18 mouse cellular contexts compared by ENCODE assay signal in genomic region chr7:111534826-111535405, GRCm38 (mm10).
DNase-seq lines count a peak whose midpoint lies in the region; ATAC-seq lines count a peak whose summit lies in the region.
"Had no signal": no experiment of that assay in that cellular context is flagged by ENCODE, and none has a peak within 500 bp of the region (broad histone marks: within the 10 kb centered on the region; RNA-seq: fewer than 3 reads in every experiment).

No protein-coding gene starts in this region.

- no peaks in the 10 kb centered on the region for H3K36me3 ChIP-seq in forebrain, embryonic 15.5 days
- no peaks in the 10 kb centered on the region for H3K36me3 ChIP-seq in forebrain, embryonic 12.5 days (replicated peaks)
- no peaks in the 10 kb centered on the region for H3K36me3 ChIP-seq in hindbrain, embryonic 16.5 days (ENCODE audit: control insufficient read depth, insufficient read depth, low read length)
- no peaks in the 10 kb centered on the region for H3K36me3 ChIP-seq in hindbrain, embryonic 14.5 days (replicated peaks; ENCODE audit: control insufficient read depth, insufficient read depth)
- no peaks in the 10 kb centered on the region for H3K36me3 ChIP-seq in neural tube, embryonic 14.5 days (ENCODE audit: control insufficient read depth, insufficient read depth, low read length)
- H3K36me3 ChIP-seq: embryonic facial prominence, embryonic 12.5 days; heart, embryonic 13.5 days; hindbrain, embryonic 12.5 days had no signal

- no peak overlapping the region for H3K4me2 ChIP-seq in forebrain, embryonic 15.5 days (replicated peaks)
- no peak overlapping the region for H3K4me2 ChIP-seq in forebrain, embryonic 12.5 days
- H3K4me2 ChIP-seq in hindbrain, embryonic 16.5 days (ENCODE audit: low read length), result no peak overlapping the region
- no peak overlapping the region for H3K4me2 ChIP-seq in hindbrain, embryonic 14.5 days (replicated peaks)
- no peak overlapping the region for H3K4me2 ChIP-seq in neural tube, embryonic 14.5 days (ENCODE audit: low read depth, low read length)
- H3K4me2 ChIP-seq: embryonic facial prominence, embryonic 12.5 days; heart, embryonic 13.5 days; hindbrain, embryonic 12.5 days had no signal

- DNase-seq in hindbrain, embryonic 14.5 days (ENCODE audit: low spot score), result no peak
- no peak for DNase-seq in frontal cortex, postnatal 36 days (ENCODE audit: low spot score in 2 of 2)
- DNase-seq: adrenal gland, adult 2 months; adrenal gland, postnatal 25 days; cerebellum, adult 2 months; cerebellum, postnatal 10 days; embryo, embryonic 11 days; gastrocnemius, postnatal 14 days; heart, postnatal 36 days; kidney, adult 2 months had no signal

- peaks cover 7% of the 10 kb centered on the region; the same call in 1 of the 2 replicates for H3K4me1 ChIP-seq in forebrain, embryonic 15.5 days
- peaks cover 4% of the 10 kb centered on the region; the same call in 1 of the 2 replicates for H3K4me1 ChIP-seq in forebrain, embryonic 12.5 days
- no peaks in the 10 kb centered on the region for H3K4me1 ChIP-seq in hindbrain, embryonic 16.5 days (ENCODE audit: control insufficient read depth, insufficient read depth, low read depth, low read length)
- no peaks in the 10 kb centered on the region for H3K4me1 ChIP-seq in hindbrain, embryonic 14.5 days (replicated peaks; ENCODE audit: control insufficient read depth, insufficient read depth, low read length)
- no peaks in the 10 kb centered on the region for H3K4me1 ChIP-seq in neural tube, embryonic 14.5 days (ENCODE audit: control insufficient read depth, insufficient read depth, low read length)
- H3K4me1 ChIP-seq: embryonic facial prominence, embryonic 12.5 days; hindbrain, embryonic 12.5 days had no signal

- H3K27ac ChIP-seq in forebrain, embryonic 15.5 days (replicated peaks), result peak overlapping the region; percentile 27; the same call in 1 of the 2 replicates
- no peak overlapping the region; the same call in 1 of the 2 replicates for H3K27ac ChIP-seq in forebrain, embryonic 12.5 days
- H3K27ac ChIP-seq in hindbrain, embryonic 16.5 days (ENCODE audit: low read depth, low read length), result no peak overlapping the region
- H3K27ac ChIP-seq in hindbrain, embryonic 14.5 days, result no peak overlapping the region; the same call in 1 of the 2 replicates
- no peak overlapping the region; the same call in 1 of the 2 replicates for H3K27ac ChIP-seq in neural tube, embryonic 14.5 days (ENCODE audit: low read depth, low read length)
- H3K27ac ChIP-seq: embryonic facial prominence, embryonic 12.5 days; heart, embryonic 13.5 days; hindbrain, embryonic 12.5 days had no signal

- H3K9ac ChIP-seq in forebrain, embryonic 15.5 days (replicated peaks), result no peak overlapping the region
- H3K9ac ChIP-seq in forebrain, embryonic 12.5 days, result no peak overlapping the region
- no peak overlapping the region for H3K9ac ChIP-seq in hindbrain, embryonic 16.5 days (ENCODE audit: low read depth, low read length)
- no peak overlapping the region for H3K9ac ChIP-seq in hindbrain, embryonic 14.5 days
- no peak overlapping the region for H3K9ac ChIP-seq in neural tube, embryonic 14.5 days (replicated peaks; ENCODE audit: low read depth, low read length)
- H3K9ac ChIP-seq: embryonic facial prominence, embryonic 12.5 days; heart, embryonic 13.5 days; hindbrain, embryonic 12.5 days had no signal

- 13% methylated on average over 8 of the region's 8 CpGs for WGBS in forebrain, embryonic 15.5 days
- WGBS in forebrain, embryonic 12.5 days, result 24% methylated on average over 8 of the region's 8 CpGs
- WGBS in hindbrain, embryonic 16.5 days, result 41% methylated on average over 8 of the region's 8 CpGs
- WGBS in hindbrain, embryonic 14.5 days, result 53% methylated on average over 8 of the region's 8 CpGs
- WGBS in neural tube, embryonic 14.5 days, result 40% methylated on average over 8 of the region's 8 CpGs

- H3K9me3 ChIP-seq in forebrain, embryonic 15.5 days, result no peaks in the 10 kb centered on the region
- H3K9me3 ChIP-seq in forebrain, embryonic 12.5 days, result no peaks in the 10 kb centered on the region
- H3K9me3 ChIP-seq in hindbrain, embryonic 16.5 days (ENCODE audit: control insufficient read depth, low read length), result no peaks in the 10 kb centered on the region; the same call in 1 of the 2 replicates
- H3K9me3 ChIP-seq in hindbrain, embryonic 14.5 days (ENCODE audit: control insufficient read depth, low read length), result no peaks in the 10 kb centered on the region
- no peaks in the 10 kb centered on the region for H3K9me3 ChIP-seq in neural tube, embryonic 14.5 days (ENCODE audit: control insufficient read depth, low read length)
- H3K9me3 ChIP-seq: embryonic facial prominence, embryonic 12.5 days; hindbrain, embryonic 12.5 days had no signal

- ATAC-seq in forebrain, embryonic 15.5 days (replicated peaks), result no peak
- no peak for ATAC-seq in forebrain, embryonic 12.5 days (ENCODE audit: low FRiP score)
- peak; percentile 56 for ATAC-seq in hindbrain, embryonic 16.5 days
- ATAC-seq in hindbrain, embryonic 14.5 days (ENCODE audit: low FRiP score), result no peak
- peak; percentile 46; the same call in 1 of the 2 replicates for ATAC-seq in neural tube, embryonic 14.5 days (ENCODE audit: low read depth)
- ATAC-seq: intestine, embryonic 16.5 days had no signal

- H3K4me3 ChIP-seq in forebrain, embryonic 15.5 days, result no peak overlapping the region
- no peak overlapping the region for H3K4me3 ChIP-seq in forebrain, embryonic 12.5 days (replicated peaks)
- no peak overlapping the region for H3K4me3 ChIP-seq in hindbrain, embryonic 16.5 days (ENCODE audit: low read length)
- no peak overlapping the region for H3K4me3 ChIP-seq in hindbrain, embryonic 14.5 days (replicated peaks; ENCODE audit: low read length)
- no peak overlapping the region for H3K4me3 ChIP-seq in neural tube, embryonic 14.5 days (ENCODE audit: low read depth, low read length)
- H3K4me3 ChIP-seq: embryonic facial prominence, embryonic 12.5 days; heart, embryonic 13.5 days; hindbrain, embryonic 12.5 days had no signal

- no peaks in the 10 kb centered on the region for H3K27me3 ChIP-seq in forebrain, embryonic 15.5 days
- no peaks in the 10 kb centered on the region for H3K27me3 ChIP-seq in forebrain, embryonic 12.5 days
- H3K27me3 ChIP-seq in hindbrain, embryonic 16.5 days (replicated peaks; ENCODE audit: control insufficient read depth, insufficient read depth, low read length), result no peaks in the 10 kb centered on the region
- no peaks in the 10 kb centered on the region for H3K27me3 ChIP-seq in hindbrain, embryonic 14.5 days (ENCODE audit: control insufficient read depth, insufficient read depth, low read length)
- H3K27me3 ChIP-seq in neural tube, embryonic 14.5 days (ENCODE audit: control insufficient read depth, insufficient read depth, low read length), result no peaks in the 10 kb centered on the region
- H3K27me3 ChIP-seq: embryonic facial prominence, embryonic 12.5 days; heart, embryonic 13.5 days; hindbrain, embryonic 12.5 days had no signal

Comparison
In these comparisons a context has a peak if more than half of its experiments do, and no peak if none do; other contexts are left out.
1. ATAC-seq: peak in hindbrain, embryonic 16.5 days (single experiment) and neural tube, embryonic 14.5 days (single experiment); none in forebrain, embryonic 15.5 days (single experiment), forebrain, embryonic 12.5 days (single experiment) and hindbrain, embryonic 14.5 days (single experiment).